ENCODE assay signal across 9 mouse cellular contexts in the genomic region with DNA sequence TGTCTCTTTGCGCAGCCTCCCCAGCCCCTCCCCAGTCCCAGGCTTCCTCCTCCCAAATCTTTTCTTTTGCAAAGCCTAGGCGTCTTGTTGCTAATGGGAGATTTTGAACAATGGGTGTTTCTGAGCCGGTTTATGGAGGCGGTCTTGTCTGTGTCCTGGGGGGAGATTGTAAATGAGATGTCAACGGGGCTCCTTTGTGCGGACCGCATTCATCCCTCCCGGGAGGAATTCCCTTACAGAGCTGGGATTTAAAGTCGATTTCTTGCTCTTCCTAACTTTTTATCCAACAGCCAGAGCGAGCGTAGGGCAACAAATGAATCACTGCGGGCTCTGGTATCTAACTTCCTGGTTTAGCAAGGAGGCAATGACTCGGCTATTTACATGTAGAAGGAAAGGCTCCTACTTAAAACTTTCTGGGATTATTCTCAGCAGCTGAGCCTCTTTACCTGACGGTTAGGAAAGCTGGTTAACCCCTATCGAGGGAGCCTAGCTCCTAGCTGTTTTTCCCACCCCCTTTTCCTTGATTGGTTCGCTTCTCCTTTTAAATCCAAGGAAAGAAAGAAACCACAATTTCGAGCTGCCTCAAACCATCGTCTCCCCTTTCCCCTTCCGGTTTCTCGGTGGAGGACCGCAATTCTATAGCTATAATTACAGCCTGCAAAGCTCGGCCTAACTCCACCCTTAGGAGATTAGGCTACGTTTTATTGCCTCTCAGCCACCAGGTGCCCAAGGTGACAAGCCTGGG.
A peak's percentile ranks its signal among the peaks of the same experiment; 100 is the strongest.
DNase-seq lines count a peak whose midpoint lies in the region; ATAC-seq and TF ChIP-seq lines count a peak whose summit lies in the region.
"Had no signal": no experiment of that assay in that cellular context is flagged by ENCODE, and none has a peak within 500 bp of the region (broad histone marks: within the 10 kb centered on the region; RNA-seq: fewer than 3 reads in every experiment).

No protein-coding gene starts in this region.

- peaks cover 11 to 23% of the 10 kb centered on the region in 2 experiments for H3K4me1 ChIP-seq in ES-E14 (ENCODE audit: control insufficient read depth in 2 of 2, insufficient read depth in 2 of 2, low read length in 2 of 2, poor library complexity in 1 of 2)
- H3K4me1 ChIP-seq in forebrain, embryonic 12.5 days: peaks cover 33% of the 10 kb centered on the region
- H3K4me1 ChIP-seq in hindbrain, embryonic 16.5 days (ENCODE audit: control insufficient read depth, insufficient read depth, low read depth, low read length): peaks cover 17% of the 10 kb centered on the region
- peaks cover 36% of the 10 kb centered on the region for H3K4me1 ChIP-seq in lung, embryonic 15.5 days

- H3K27me3 ChIP-seq in forebrain, embryonic 12.5 days: peaks cover 26% of the 10 kb centered on the region
- peaks cover 5% of the 10 kb centered on the region; the same call in 1 of the 2 replicates for H3K27me3 ChIP-seq in hindbrain, embryonic 16.5 days (replicated peaks; ENCODE audit: control insufficient read depth, insufficient read depth, low read length)
- H3K27me3 ChIP-seq in lung, embryonic 15.5 days: no peaks in the 10 kb centered on the region

- H3K27ac ChIP-seq in ES-E14 (ENCODE audit: insufficient read depth, low read depth, low read length, poor library complexity, severe bottlenecking): peak overlapping the region; percentile 99
- H3K27ac ChIP-seq in forebrain, embryonic 12.5 days: peak overlapping the region; percentile 81
- H3K27ac ChIP-seq in hindbrain, embryonic 16.5 days (ENCODE audit: low read depth, low read length): peak overlapping the region; percentile 55
- peak overlapping the region; percentile 78 for H3K27ac ChIP-seq in lung, embryonic 15.5 days

- H3K9ac ChIP-seq in ES-E14 (ENCODE audit: insufficient read depth, low read depth, low read length, poor library complexity, severe bottlenecking): peak overlapping the region; percentile 84
- H3K9ac ChIP-seq in forebrain, embryonic 12.5 days: peak overlapping the region; percentile 30; the same call in 1 of the 2 replicates
- peak overlapping the region; percentile 14; the same call in 1 of the 2 replicates for H3K9ac ChIP-seq in hindbrain, embryonic 16.5 days (ENCODE audit: low read depth, low read length)
- peak overlapping the region; percentile 23; the same call in 1 of the 2 replicates for H3K9ac ChIP-seq in lung, embryonic 15.5 days

- peak overlapping the region; percentile 15 to 54 for H3K4me3 ChIP-seq in ES-E14 (ENCODE audit: insufficient read depth in 1 of 2, low read depth in 1 of 2, low read length in 2 of 2, poor library complexity in 1 of 2, severe bottlenecking in 1 of 2)
- peak overlapping the region; percentile 22 for H3K4me3 ChIP-seq in forebrain, embryonic 12.5 days (replicated peaks)
- peak overlapping the region; percentile 26 for H3K4me3 ChIP-seq in hindbrain, embryonic 16.5 days (ENCODE audit: low read length)
- peak overlapping the region; percentile 21 for H3K4me3 ChIP-seq in lung, embryonic 15.5 days
- H3K4me3 ChIP-seq: erythroblast, embryonic 14.5 days had no signal

- DNase-seq in 3134 (ENCODE audit: extremely low read depth, insufficient read length, low spot score) (peak; percentile 76), ES-E14 (ENCODE audit: low read depth, low spot score) (no peak)
- DNase-seq in retina, embryonic 14.5 days (ENCODE audit: low spot score): peak; percentile 55
- no peak for DNase-seq in left cerebral cortex, adult 11 months (ENCODE audit: low spot score)
- no peak for DNase-seq in cerebellum, postnatal 4 days (ENCODE audit: low spot score in 2 of 2)

- peak; percentile 68 for ATAC-seq in forebrain, embryonic 12.5 days (ENCODE audit: low FRiP score)
- ATAC-seq in hindbrain, embryonic 16.5 days: no peak
- no peak for ATAC-seq in lung, embryonic 15.5 days (ENCODE audit: borderline replicate concordance, extremely low read depth, low FRiP score, low TSS enrichment)

- WGBS in forebrain, embryonic 12.5 days: under 1% methylated on average over 23 of the region's 23 CpGs
- 3% methylated on average over 23 of the region's 23 CpGs for WGBS in hindbrain, embryonic 16.5 days
- 2% methylated on average over 23 of the region's 23 CpGs for WGBS in lung, embryonic 15.5 days

- no peaks in the 10 kb centered on the region for H3K36me3 ChIP-seq in ES-E14 (ENCODE audit: control insufficient read depth, insufficient read depth, low read length, poor library complexity, severe bottlenecking)
- H3K36me3 ChIP-seq in forebrain, embryonic 12.5 days (replicated peaks): no peaks in the 10 kb centered on the region
- no peaks in the 10 kb centered on the region for H3K36me3 ChIP-seq in hindbrain, embryonic 16.5 days (ENCODE audit: control insufficient read depth, insufficient read depth, low read length)
- H3K36me3 ChIP-seq in lung, embryonic 15.5 days: no peaks in the 10 kb centered on the region

- in situ Hi-C loops in ES-E14 (cut with MboI; ENCODE audit: low sequenced_read_pairs in 2 of 2, unreplicated experiment in 2 of 2): no loop called here

- H3K4me2 ChIP-seq in forebrain, embryonic 12.5 days: peak overlapping the region; percentile 56
- peak overlapping the region; percentile 53 for H3K4me2 ChIP-seq in hindbrain, embryonic 16.5 days (ENCODE audit: low read length)
- peak overlapping the region; percentile 59 for H3K4me2 ChIP-seq in lung, embryonic 15.5 days

- H3K9me3 ChIP-seq in ES-E14 (ENCODE audit: control insufficient read depth, insufficient read depth, low read depth, low read length): no peaks in the 10 kb centered on the region
- H3K9me3 ChIP-seq in forebrain, embryonic 12.5 days: no peaks in the 10 kb centered on the region
- H3K9me3 ChIP-seq in hindbrain, embryonic 16.5 days (ENCODE audit: control insufficient read depth, low read length): no peaks in the 10 kb centered on the region
- no peaks in the 10 kb centered on the region for H3K9me3 ChIP-seq in lung, embryonic 15.5 days

TF ChIP-seq in ES-E14, 5 proteins besides CTCF, POLR2A, EP300 and RAD21:
- TF ChIP-seq MAFK (IDR thresholded peaks at IDR 0.05; ENCODE audit: insufficient read depth, low read depth, low read length) (peak; percentile 66; the same call in 1 of the 2 replicates), HCFC1 (IDR thresholded peaks at IDR 0.05; ENCODE audit: borderline replicate concordance, insufficient read depth, low read length) (no peak)

Comparison
In these comparisons a context has a peak if more than half of its experiments do, and no peak if none do; other contexts are left out.
1. DNase-seq: peak in 3134 (single experiment) and retina, embryonic 14.5 days (single experiment); none in ES-E14 (single experiment), left cerebral cortex, adult 11 months (single experiment) and cerebellum, postnatal 4 days (0 of 2).
2. H3K9ac ChIP-seq: peak in every context shown above with its lines; median percentile 84 in ES-E14; 30 in forebrain, embryonic 12.5 days; 23 in lung, embryonic 15.5 days; 14 in hindbrain, embryonic 16.5 days.
3. Peak in every context shown above with its lines, with median percentiles within 50 percentile points of each other: H3K27ac ChIP-seq, H3K4me3 ChIP-seq and H3K4me2 ChIP-seq.